Mouse (Mus musculus): ENCODE measurements around the gene Htr6. TPM values are rescaled to one million over a fixed set of nuclear protein-coding genes. Genes with fewer than 3 reads are reported as not detected.

Gene Htr6
- polyA plus RNA-seq (2015; fragmentation: Nextera tagmentation; extraction: Ambion mirVana), result 0.20 and 0.28 TPM in 2 replicates

DNA sequence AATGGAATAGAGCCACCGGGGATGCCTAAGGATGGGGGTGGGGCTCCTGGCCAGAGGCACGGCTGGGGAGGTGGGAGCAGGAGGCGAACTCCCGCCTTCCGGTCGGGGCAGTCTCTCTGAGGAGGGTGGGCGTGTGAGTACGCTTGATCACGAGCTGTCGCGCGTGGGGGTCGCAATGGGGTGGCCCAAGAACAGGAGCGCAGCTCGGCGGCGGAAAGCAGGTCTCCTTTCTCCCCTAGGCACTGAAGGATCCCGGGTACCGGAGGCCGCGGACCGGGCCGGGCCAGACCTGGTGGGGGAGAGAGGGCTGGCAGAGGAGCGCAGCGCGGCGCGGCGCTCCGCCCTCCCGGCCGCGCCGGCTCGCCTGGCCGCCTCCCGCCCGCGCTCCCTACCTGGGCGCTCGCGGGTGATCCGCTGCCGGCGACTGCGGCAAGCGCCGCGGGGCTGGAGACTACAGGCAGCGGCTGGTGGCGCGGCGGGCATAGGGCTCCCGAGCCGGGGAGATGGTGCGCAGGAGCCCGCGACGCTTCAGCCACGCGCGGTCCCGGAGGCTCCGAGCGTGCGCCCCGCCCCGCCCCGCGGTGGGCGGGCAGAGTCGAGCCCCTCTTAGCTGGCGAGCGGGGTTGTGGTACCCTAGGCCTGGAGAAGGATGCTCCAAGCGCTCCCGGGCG, at the start of gene Htr6:
TSS of gene Htr6 (minus strand) at position 530 of the 671 bp plus-strand sequence.
- Histone ChIP-seq H3K9ac (peak within 1 kb of the TSS; percentile 27; the same call in 1 of the 2 replicates), H3K4me3 (replicated peaks) (peak within 1 kb of the TSS; percentile 56), H3K36me3 (no peaks in the 10 kb centered on the region), H3K4me2 (replicated peaks) (peak within 1 kb of the TSS; percentile 94), H3K4me1 (peaks cover 18% of the 10 kb centered on the region), H3K27ac (replicated peaks) (no peak within 1 kb of the TSS), H3K9me3 (replicated peaks) (no peaks in the 10 kb centered on the region), H3K27me3 (peaks cover 46% of the 10 kb centered on the region)
- 2% methylated on average over 76 of the region's 77 CpGs for WGBS
- 0 out of 2 replicates have a peak, but pooled peaks have one; percentile 30 for ATAC-seq (ENCODE audit: insufficient number of reproducible peaks, low FRiP score, low TSS enrichment, low read depth)

DNA sequence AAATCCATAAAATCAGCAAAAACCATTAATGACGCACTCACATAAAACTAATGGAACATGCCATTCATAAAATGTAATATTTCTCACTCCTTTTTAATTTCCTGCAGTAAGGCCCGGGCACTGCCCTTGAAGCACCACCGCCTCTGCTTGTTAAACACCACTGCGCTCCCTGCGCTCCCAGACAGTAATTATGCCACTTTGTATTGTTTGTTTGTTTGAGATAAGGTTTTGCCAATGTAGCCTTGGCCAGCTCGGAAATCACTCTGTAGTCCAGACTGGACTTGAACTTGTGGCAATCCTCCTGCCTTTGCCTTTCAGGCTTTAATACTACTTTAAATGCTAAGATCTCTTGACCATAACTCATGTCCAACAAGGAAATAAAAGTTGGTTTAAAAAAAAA, 49.6 kb upstream of the Htr6 start:
- ATAC-seq (ENCODE audit: insufficient number of reproducible peaks, low FRiP score, low TSS enrichment, low read depth), result no peak
- H3K4me1 ChIP-seq, result peaks cover 26% of the 10 kb centered on the region
- H3K9me3 ChIP-seq (replicated peaks), result 0 out of 2 replicates have a peak, but pooled peaks cover 11% of the 10 kb centered on the region
- no peak overlapping the region for H3K4me3 ChIP-seq (replicated peaks)
- no peak overlapping the region for H3K27ac ChIP-seq (replicated peaks)
- 0 out of 2 replicates have a peak, but pooled peaks cover 4% of the 10 kb centered on the region for H3K36me3 ChIP-seq
- H3K27me3 ChIP-seq, result no peaks in the 10 kb centered on the region
- 93% methylated on average over 6 of the region's 6 CpGs for WGBS
- H3K4me2 ChIP-seq (replicated peaks), result no peak overlapping the region
- H3K9ac ChIP-seq, result no peak overlapping the region

GRCm38 (mm10) chr4:139122557-139122956, 47.2 kb upstream of the Htr6 start:
- WGBS, result 89% methylated on average over 4 of the region's 4 CpGs
- no peak overlapping the region for H3K4me2 ChIP-seq (replicated peaks)
- peaks cover 23% of the 10 kb centered on the region for H3K4me1 ChIP-seq
- H3K36me3 ChIP-seq, result 0 out of 2 replicates have a peak, but pooled peaks cover 4% of the 10 kb centered on the region
- no peak for ATAC-seq (ENCODE audit: insufficient number of reproducible peaks, low FRiP score, low TSS enrichment, low read depth)
- H3K27me3 ChIP-seq, result no peaks in the 10 kb centered on the region
- H3K9me3 ChIP-seq (replicated peaks), result 0 out of 2 replicates have a peak, but pooled peaks cover 11% of the 10 kb centered on the region
- no peak overlapping the region for H3K27ac ChIP-seq (replicated peaks)
- H3K9ac ChIP-seq, result no peak overlapping the region
- no peak overlapping the region for H3K4me3 ChIP-seq (replicated peaks)

GRCm38 (mm10) chr4:139120998-139121397, 45.6 kb upstream of the Htr6 start:
- H3K36me3 ChIP-seq, result no peaks in the 10 kb centered on the region
- ATAC-seq (ENCODE audit: insufficient number of reproducible peaks, low FRiP score, low TSS enrichment, low read depth), result no peak
- H3K4me1 ChIP-seq, result peaks cover 28% of the 10 kb centered on the region
- no peak overlapping the region for H3K4me3 ChIP-seq (replicated peaks)
- no peak overlapping the region for H3K9ac ChIP-seq
- peak overlapping the region; percentile 69 for H3K27ac ChIP-seq (replicated peaks)
- 39% methylated on average over 7 of the region's 7 CpGs for WGBS
- H3K4me2 ChIP-seq (replicated peaks), result no peak overlapping the region
- H3K9me3 ChIP-seq (replicated peaks), result 0 out of 2 replicates have a peak, but pooled peaks cover 8% of the 10 kb centered on the region
- no peaks in the 10 kb centered on the region for H3K27me3 ChIP-seq

DNA sequence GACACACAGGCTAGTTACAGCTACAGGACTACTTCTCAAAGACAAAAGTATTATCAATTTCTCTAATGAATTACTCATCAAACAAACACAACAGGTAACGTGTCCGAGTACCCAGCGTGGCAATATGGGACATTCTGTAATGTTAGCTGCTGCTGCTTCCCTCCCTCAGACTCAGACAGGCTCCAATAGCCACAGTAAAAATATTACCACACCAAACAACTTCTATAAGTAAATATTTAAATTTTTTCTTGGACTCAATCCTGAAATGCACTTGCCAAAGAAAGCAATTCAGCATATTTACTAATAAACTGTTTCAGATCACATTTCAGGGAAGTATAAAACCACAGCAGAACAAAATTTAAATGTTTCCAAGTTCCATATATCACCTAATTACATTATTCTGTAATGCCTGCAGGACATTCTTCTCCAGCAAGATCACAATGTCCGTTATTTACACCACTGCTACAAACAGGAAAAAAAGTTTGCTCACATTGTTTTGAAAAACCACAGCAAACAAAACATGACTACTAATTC, 45.0 kb upstream of the Htr6 start:
- H3K9me3 ChIP-seq (replicated peaks), result 0 out of 2 replicates have a peak, but pooled peaks cover 8% of the 10 kb centered on the region
- H3K36me3 ChIP-seq, result no peaks in the 10 kb centered on the region
- peak overlapping the region; percentile 69 for H3K27ac ChIP-seq (replicated peaks)
- H3K4me1 ChIP-seq, result peaks cover 32% of the 10 kb centered on the region
- H3K4me2 ChIP-seq (replicated peaks), result no peak overlapping the region
- no peak overlapping the region for H3K9ac ChIP-seq
- ATAC-seq (ENCODE audit: insufficient number of reproducible peaks, low FRiP score, low TSS enrichment, low read depth), result no peak
- 37% methylated on average over 4 of the region's 4 CpGs for WGBS
- no peak overlapping the region for H3K4me3 ChIP-seq (replicated peaks)
- H3K27me3 ChIP-seq, result no peaks in the 10 kb centered on the region

DNA sequence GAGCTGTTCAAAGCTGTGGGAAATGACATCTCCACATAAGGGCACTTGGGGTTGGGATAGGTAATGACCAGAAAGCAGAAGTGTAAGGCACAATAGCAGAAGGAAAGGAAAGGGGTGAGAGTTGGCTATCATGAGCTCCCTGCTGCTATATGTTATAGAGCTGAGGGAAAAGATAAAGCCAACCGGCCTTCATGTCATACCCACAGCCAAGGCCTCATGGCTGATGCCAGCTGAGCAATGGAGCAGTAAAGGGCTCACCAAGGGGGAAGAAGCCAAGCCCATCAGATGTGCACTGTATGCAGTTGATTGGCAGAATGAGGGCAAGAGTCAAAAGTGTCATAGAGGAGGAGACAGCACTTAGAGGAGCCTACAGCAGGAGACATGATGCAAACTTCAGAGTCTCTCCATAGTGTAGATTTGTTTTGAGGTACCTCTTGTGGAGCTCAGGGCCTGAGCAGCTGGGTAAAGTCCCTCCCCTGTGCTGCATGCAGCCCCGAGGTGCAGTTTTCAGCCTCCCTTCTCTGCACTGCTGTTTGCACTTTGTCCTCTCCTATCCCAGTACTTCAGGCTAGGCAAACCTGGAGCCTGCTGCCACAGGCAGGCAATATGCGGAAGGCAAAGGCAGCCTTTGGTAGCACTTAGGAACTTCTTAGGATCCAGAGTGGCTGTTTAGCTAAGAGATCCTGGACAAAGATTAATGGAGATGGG, 41.1 kb upstream of the Htr6 start:
- no peak overlapping the region for H3K9ac ChIP-seq
- H3K27me3 ChIP-seq, result no peaks in the 10 kb centered on the region
- H3K27ac ChIP-seq (replicated peaks), result no peak overlapping the region
- no peak overlapping the region for H3K4me3 ChIP-seq (replicated peaks)
- no peak for ATAC-seq (ENCODE audit: insufficient number of reproducible peaks, low FRiP score, low TSS enrichment, low read depth)
- 0 out of 2 replicates have a peak, but pooled peaks cover 1% of the 10 kb centered on the region for H3K9me3 ChIP-seq (replicated peaks)
- 84% methylated on average over 3 of the region's 3 CpGs for WGBS
- no peaks in the 10 kb centered on the region for H3K36me3 ChIP-seq
- H3K4me1 ChIP-seq, result peaks cover 58% of the 10 kb centered on the region
- no peak overlapping the region for H3K4me2 ChIP-seq (replicated peaks)

DNA sequence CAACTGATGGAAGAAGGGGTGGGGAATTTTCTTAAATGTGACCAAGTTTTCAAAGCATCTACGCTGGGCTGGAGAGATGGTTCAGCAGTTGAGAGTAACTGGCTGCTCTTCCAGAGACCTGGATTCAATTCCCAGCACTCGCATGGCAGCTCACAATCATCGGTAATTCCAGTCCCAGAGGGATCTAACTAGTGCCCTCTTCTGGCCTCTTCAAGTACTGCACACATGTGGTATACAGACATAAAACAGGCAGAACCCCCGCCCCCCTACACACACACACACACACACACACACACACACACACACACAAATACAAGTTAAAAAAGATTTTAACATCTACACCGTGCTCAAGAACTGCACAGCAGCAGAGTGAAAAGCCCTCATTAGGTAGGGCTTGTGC, 40.4 kb upstream of the Htr6 start:
- Histone ChIP-seq H3K9ac (no peak overlapping the region), H3K27me3 (no peaks in the 10 kb centered on the region)
- 83% methylated on average over 5 of the region's 5 CpGs for WGBS

GRCm38 (mm10) chr4:139112482-139112881, 37.1 kb upstream of the Htr6 start:
- Histone ChIP-seq H3K4me2 (replicated peaks) (no peak overlapping the region), H3K27me3 (no peaks in the 10 kb centered on the region), H3K4me3 (replicated peaks) (no peak overlapping the region), H3K4me1 (peaks cover 62% of the 10 kb centered on the region), H3K27ac (replicated peaks) (no peak overlapping the region), H3K36me3 (no peaks in the 10 kb centered on the region), H3K9ac (no peak overlapping the region), H3K9me3 (replicated peaks) (no peaks in the 10 kb centered on the region)
- no peak for ATAC-seq (ENCODE audit: insufficient number of reproducible peaks, low FRiP score, low TSS enrichment, low read depth)
- WGBS, result 50% methylated on average over 3 of the region's 3 CpGs

More for the DNA sequence above, 40.4 kb upstream of the Htr6 start:
- H3K27ac ChIP-seq (replicated peaks), result no peak overlapping the region
- H3K4me2 ChIP-seq (replicated peaks), result no peak overlapping the region
- H3K36me3 ChIP-seq, result no peaks in the 10 kb centered on the region
- H3K4me3 ChIP-seq (replicated peaks), result no peak overlapping the region
- H3K9me3 ChIP-seq (replicated peaks), result no peaks in the 10 kb centered on the region
- H3K4me1 ChIP-seq, result peaks cover 60% of the 10 kb centered on the region
- ATAC-seq (ENCODE audit: insufficient number of reproducible peaks, low FRiP score, low TSS enrichment, low read depth), result no peak

GRCm38 (mm10) chr4:139111421-139111820, 36.1 kb upstream of the Htr6 start:
- H3K4me2 ChIP-seq (replicated peaks), result no peak overlapping the region
- 19% methylated on average over 3 of the region's 3 CpGs for WGBS

DNA sequence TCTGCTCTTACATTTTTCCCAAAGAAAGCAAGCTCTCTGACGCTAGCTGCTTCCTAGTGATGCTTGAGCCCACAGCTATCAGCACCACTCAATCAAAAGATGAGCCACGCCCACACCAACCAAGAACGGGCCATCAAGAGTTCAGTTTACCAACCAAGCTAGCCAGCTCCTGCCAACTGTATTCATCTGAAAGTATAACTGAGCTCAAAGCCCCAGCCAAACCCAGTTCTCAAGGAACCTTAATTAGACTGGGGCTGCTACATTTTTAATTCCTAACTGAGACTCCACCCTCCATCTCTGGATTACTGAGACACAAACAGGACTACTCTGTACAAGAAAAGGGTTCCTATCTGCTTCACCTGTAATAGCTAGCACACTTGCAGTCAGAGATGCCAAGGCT, 35.5 kb upstream of the Htr6 start:
- H3K4me2 ChIP-seq (replicated peaks), result no peak overlapping the region
- H3K9ac ChIP-seq, result no peak overlapping the region
- no peaks in the 10 kb centered on the region for H3K9me3 ChIP-seq (replicated peaks)
- no peak for ATAC-seq (ENCODE audit: insufficient number of reproducible peaks, low FRiP score, low TSS enrichment, low read depth)
- H3K36me3 ChIP-seq, result no peaks in the 10 kb centered on the region
- H3K27me3 ChIP-seq, result no peaks in the 10 kb centered on the region
- peak overlapping the region; percentile 80 for H3K27ac ChIP-seq (replicated peaks)
- no peak overlapping the region for H3K4me3 ChIP-seq (replicated peaks)
- peaks cover 65% of the 10 kb centered on the region for H3K4me1 ChIP-seq
- WGBS, result 52% methylated on average over 3 of the region's 3 CpGs

More at GRCm38 (mm10) chr4:139111421-139111820, 36.1 kb upstream of the Htr6 start:
- Histone ChIP-seq H3K9ac (no peak overlapping the region), H3K36me3 (no peaks in the 10 kb centered on the region), H3K9me3 (replicated peaks) (no peaks in the 10 kb centered on the region), H3K4me1 (peaks cover 67% of the 10 kb centered on the region), H3K27me3 (no peaks in the 10 kb centered on the region), H3K4me3 (replicated peaks) (no peak overlapping the region), H3K27ac (replicated peaks) (peak overlapping the region; percentile 80)
- ATAC-seq (ENCODE audit: insufficient number of reproducible peaks, low FRiP score, low TSS enrichment, low read depth), result no peak; the same call in 1 of the 2 replicates

- WGBS, result 100% methylated on average over 1 of the region's 1 CpGs
- peaks cover 65% of the 10 kb centered on the region for H3K4me1 ChIP-seq
- peaks cover 19% of the 10 kb centered on the region for H3K36me3 ChIP-seq
- H3K27ac ChIP-seq (replicated peaks), result no peak overlapping the region
- no peak overlapping the region for H3K9ac ChIP-seq
- H3K4me3 ChIP-seq (replicated peaks), result no peak overlapping the region
- no peak overlapping the region for H3K4me2 ChIP-seq (replicated peaks)
- H3K9me3 ChIP-seq (replicated peaks), result no peaks in the 10 kb centered on the region
- H3K27me3 ChIP-seq, result no peaks in the 10 kb centered on the region
- no peak for ATAC-seq (ENCODE audit: insufficient number of reproducible peaks, low FRiP score, low TSS enrichment, low read depth)
These were observed 30.1 kb upstream of the Htr6 start for GRCm38 (mm10) chr4:139105453-139105852.

Data from embryonic facial prominence, embryonic 15.5 days (tissue).